Mouse (Mus musculus) NIH3T3 (cell line): ENCODE results near the gene 1700021F05Rik.
A peak's percentile ranks its signal among the peaks of the same experiment; 100 is the strongest.

ENCODE experiments used
- DNase-seq: peaks from one replicate; pipeline ENCODE4 v3.0.0-alpha.2; 2012; ENCODE audit warnings: low read depth

1700021F05Rik gene

GRCm38 (mm10) chr10:43540442-43541152, at the start of gene 1700021F05Rik:
Gene 1700021F05Rik, minus strand, starts transcription at chr10:43540994.
- peak; percentile 99 for DNase-seq

GRCm38 (mm10) chr10:43588470-43589177, 47.8 kb upstream of the 1700021F05Rik start:
- no peak for DNase-seq

- DNase-seq, result no peak
These were observed 43.7 kb upstream of the 1700021F05Rik start for GRCm38 (mm10) chr10:43584538-43584937.

DNA sequence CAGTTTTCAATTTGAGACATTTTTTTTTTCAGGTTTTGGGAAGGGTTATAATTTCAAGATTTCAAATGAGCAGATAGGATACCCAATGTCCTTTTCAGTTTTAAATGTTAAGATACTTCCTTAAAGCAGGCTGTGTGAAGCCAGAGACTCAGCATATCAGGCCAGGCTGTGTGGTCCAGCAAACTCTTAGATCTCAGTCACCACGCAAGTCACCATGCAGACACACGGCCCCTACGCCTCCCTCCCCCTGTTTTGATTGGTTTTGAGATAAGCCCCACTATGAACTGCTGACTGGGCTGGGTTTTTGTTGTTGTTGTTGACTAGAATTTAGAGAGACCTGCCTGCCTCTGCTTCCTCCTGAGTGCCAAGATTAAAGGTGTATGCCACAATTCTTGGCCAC, 40.5 kb upstream of the 1700021F05Rik start:
- no peak for DNase-seq

DNA sequence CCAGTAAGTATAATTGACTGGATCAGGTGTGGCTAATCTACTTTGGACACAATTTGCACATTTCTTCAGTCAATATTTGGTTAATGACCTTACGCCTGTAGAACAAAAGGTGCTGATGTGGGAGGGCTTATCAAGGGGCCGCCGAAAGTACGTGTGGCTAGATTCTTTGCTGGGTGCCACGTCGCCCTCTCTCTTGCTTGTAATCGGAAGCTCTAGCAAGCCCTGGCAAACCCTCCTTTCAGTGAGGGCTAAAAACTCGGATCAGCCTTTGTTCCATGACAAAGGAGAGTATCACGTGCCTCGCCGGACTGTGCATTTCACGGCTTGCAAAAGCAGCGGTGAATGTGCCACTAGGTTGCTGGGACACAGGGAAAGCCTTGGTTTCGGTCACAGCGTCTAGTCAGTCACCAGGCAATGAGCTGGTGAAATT, 39.9 kb upstream of the 1700021F05Rik start:
- DNase-seq, result peak; percentile 14

GRCm38 (mm10) chr10:43579381-43580261, 38.8 kb upstream of the 1700021F05Rik start:
- DNase-seq, result peak; percentile 76

DNA sequence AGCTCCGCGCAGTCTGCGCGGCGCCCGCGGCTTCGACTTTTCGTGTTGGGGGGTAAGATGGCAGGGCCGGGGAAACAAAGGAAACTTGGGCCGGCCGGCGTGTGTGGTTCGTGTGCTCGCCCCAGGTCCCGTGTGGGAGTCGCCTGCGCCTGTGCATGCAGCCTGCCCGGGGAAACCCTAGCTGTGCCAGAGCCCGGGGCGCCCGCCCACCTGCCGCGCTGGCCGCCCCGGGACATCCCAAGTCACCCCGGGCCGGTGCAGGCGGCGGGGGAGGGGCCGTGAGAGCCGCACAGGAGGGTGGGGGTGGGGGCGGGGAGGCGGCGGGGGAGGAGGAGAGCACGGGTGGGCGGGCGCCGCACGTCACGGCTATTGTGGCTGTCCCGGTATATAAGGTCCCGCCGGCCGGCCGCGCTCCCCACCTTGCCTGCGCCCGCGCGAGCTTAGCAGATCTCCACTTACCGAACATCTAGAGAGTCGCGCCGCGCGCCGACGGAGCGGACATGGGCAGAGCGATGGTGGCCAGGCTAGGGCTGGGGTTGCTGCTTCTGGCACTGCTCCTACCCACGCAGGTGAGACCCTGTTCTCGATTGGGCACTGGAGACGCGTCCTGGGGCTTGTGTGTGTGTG, 38.1 kb upstream of the 1700021F05Rik start:
- peak; percentile 87 for DNase-seq

DNA sequence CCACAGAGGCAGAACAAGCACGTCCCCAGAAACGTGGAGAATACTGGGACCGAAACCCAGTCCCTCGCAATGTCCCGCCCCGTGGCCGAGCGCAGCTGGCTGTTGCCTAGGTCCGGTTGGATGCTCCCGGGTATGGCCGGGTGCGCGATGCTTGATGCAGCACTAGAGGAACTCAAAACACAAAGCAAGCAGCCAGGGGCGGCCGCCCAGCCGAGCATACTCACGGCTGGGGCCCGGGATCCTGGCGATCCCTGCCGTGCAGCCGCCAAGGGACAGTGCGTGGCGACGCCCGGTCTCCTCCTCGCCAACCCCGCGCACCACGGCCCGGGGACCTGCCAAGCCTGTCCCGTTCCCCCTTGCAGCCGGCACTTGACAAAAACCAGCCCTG, 37.6 kb upstream of the 1700021F05Rik start:
- peak; percentile 83 for DNase-seq

DNA sequence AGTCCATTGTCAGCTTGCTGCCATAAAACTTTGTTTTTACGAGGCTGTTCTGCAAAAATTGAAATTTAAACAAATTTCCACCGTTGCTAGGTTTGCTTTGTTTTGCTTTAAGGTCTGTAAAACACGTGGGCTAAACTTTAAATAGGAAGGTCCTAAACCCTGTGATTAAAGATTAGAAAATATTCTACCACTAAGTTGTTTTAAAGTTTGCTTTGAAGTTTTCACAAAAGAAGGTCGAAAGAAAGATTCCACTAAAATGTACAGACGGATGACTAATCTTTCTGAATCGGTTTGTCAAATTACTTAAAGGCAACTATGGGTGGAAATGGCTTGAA, 37.2 kb upstream of the 1700021F05Rik start, which contains the start of gene Cd24a:
TSS of gene Cd24a (plus strand) at position 288 of the 335 bp plus-strand sequence.
- DNase-seq, result no peak

DNA sequence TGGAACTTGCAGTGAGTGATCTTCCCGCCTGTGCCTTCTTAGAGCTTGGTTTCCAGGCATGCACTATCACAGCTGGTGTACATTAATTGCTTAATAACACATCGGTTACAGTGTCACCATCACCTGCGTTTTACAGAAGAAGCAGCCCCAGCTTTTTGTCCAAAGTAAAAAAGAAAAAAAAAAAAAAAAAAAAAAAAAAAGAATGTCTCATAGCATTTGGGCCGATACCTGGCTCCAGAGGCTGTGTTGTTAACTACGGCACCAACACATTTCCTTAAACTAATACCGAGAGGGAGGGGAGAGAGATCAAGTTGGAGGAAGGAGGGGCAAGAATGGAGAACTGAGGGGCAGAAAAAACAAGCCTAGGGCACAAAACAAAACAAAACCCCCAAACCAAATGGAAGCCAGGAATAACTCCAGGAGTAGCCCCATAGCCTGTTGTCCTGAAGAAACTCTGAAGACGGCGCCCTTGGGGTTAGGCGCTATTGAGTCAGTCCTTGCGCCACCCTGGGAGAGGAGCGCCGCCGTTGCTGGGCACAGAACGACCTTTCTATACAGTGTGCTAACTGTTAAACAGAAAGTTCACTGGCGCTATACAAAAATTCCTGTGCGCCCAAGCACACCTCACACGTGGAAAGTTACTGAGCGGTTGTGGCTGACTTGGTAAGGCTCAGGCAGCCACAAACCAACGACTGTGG, 36.7 kb upstream of the 1700021F05Rik start:
- DNase-seq, result peak; percentile 78

- DNase-seq, result peak; percentile 94
These were observed 34.2 kb upstream of the 1700021F05Rik start for GRCm38 (mm10) chr10:43574956-43575355.

DNA sequence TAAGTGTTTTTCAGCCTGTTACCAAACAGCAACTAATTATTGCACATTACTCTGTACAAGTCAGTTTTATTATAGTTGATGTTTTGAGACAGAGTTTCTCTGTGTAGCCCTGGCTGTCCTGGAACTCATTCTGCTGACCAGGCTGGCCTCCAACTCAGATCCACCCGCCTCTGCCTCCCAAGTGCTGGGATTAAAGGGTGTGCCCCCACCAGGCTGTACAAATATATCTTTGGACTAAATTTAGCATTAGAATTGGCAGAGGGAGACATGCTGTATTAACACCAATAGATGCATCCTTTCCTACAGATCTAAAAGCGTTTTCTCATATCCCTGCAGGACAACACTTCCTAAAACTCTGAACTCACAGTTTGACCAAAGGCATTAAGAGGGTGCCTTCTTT, 33.6 kb upstream of the 1700021F05Rik start:
- no peak for DNase-seq

GRCm38 (mm10) chr10:43561311-43561710, 20.5 kb upstream of the 1700021F05Rik start:
- no peak for DNase-seq

DNA sequence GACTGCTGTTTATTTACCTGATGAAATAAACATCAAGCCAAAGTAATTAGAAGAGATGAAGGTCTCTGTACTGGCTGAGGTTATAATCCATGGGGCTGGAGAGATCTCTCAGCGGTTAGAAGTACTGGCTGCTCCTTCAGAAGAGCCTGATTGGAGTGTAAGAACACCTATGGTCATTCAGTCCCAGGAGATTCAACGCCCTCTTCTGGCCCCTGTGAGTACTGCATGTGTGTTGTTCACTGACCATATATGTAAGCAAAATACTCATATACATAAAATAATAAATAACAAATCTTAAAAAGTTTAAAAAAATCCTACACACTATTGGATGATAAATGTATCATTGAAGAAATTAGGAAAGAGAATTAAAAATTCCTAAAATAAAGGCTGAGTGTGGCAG, 20.0 kb upstream of the 1700021F05Rik start:
- DNase-seq, result peak; percentile 44

- no peak for DNase-seq
These were observed 18.5 kb upstream of the 1700021F05Rik start for GRCm38 (mm10) chr10:43559313-43559712.

GRCm38 (mm10) chr10:43557630-43558165, 16.9 kb upstream of the 1700021F05Rik start:
- DNase-seq, result no peak

GRCm38 (mm10) chr10:43551388-43551787, 10.6 kb upstream of the 1700021F05Rik start:
- DNase-seq, result no peak

- DNase-seq, result no peak
These were observed 10.1 kb upstream of the 1700021F05Rik start for GRCm38 (mm10) chr10:43550923-43551322.

DNA sequence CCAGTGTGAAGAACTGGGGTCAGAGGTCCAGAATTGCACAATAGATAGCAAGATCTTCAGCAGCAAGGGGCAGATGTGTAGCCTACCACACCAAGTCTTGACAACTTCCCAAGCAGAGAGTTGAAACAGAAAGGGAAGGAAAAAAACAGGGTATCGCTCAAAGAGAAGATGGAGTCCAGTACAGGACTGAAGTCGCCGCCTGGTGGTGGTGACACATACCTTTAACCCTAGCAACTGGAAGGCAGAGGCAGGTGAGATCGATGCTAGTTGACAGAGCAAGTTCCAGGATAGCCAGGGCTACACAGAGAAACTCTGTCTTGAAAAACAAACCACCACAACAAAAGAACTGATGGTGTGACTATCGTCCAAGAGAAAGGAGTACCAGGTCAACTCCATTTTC, 8.6 kb upstream of the 1700021F05Rik start:
- no peak for DNase-seq

DNA sequence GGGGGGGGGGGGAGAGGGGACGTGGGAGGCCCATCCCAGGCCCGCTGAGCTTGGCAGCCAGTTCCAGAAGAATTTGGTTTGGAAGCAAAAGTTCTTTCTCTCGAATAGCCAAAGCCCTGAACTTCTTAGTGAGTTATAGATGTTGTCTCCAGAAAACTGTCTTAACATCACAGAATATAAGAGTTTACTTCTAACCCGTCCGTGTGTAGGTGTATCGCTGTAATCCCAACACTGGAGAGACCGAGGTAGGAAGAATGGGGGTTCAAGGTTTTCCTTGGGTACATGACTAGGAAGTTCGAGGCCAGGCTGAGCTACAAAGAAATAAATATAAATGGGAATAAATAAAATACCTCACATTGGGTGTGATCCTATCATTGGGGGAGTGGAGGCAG, 355 bp upstream of the 1700021F05Rik start:
- DNase-seq, result no peak

- DNase-seq, result peak; percentile 32
These were observed 966 bp downstream of the 1700021F05Rik start for GRCm38 (mm10) chr10:43539746-43540310.
